Mouse (Mus musculus) retina, postnatal 1 day (tissue): Measurements from ENCODE around the gene Cd276.

Source experiments
- DNase-seq: peaks from one replicate; pipeline ENCODE4 v3.0.0-alpha.2; 2012

Gene Cd276

DNA sequence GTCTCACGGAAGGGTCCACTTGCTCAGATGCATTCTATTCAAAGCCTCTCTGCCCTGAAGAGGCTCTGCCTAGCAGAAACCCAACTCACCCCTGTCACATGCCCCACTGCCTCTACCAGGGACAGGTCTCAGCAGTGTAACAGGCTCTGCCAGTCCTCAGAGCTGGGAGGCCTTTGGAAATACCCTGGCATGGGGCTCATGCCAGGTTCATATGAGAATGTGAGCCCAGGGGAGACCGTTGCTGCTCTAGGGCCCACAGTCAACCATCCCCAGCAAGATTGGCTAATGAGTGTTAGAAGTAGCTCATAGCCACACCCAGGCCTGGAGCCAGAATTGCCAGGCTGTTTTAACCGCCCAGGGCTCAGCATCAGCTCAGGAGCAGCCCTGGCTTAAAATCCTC is 5.5 kb downstream of the Cd276 start:
- no peak for DNase-seq

DNA sequence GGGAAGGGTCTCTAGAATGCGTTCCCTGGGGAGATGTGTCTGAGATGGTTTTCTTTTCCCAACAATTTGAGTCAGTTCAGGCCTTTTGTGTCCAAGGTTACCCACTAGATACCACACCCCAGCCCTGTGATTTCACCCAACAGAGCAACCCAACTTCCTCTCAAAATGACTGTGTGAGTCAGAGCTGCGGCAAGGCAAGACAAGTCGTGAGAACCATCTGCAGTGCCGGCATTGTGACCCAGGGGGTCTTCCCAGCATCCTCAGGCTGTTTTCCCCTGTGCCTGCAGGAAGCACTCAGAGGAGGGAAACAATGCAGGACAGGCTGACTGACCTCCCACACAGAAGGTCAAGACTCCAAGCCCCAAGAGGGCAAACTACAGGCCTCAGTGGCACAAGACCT is 6.3 kb downstream of the Cd276 start:
- DNase-seq = no peak

DNA sequence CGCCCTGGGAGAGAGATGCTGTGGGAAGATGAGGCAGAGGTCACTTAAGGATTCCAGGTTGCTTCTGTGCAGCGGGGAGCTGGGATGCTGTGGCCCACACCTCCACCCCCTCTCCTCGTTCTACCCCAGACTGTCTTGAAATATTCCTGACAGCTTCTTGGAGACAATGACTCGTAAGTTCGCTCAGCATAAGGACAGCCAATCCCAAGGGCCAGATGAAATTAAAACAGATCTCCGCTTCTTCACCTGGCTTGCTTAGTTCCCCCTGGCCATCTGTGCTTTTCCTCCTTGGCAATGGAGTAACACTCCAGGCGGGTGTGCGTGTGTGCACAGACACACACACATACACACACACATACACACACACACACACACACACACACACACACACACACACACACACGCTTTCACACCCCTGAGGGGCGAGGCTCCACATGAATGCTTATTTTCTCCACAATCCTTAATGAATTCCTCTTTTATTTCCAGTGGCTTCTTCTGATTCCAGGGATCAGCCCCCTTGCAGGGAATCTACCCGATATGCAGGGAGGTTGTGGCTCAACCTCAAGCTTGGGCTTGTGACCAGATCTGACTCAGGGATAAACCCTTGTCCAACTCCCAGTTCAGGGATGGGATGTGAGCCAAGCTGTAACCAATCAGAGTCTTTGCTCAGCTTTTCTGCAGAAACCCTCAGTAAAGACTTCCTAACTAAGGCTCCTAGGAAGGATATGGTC is 8.4 kb downstream of the Cd276 start:
- DNase-seq = no peak

DNA sequence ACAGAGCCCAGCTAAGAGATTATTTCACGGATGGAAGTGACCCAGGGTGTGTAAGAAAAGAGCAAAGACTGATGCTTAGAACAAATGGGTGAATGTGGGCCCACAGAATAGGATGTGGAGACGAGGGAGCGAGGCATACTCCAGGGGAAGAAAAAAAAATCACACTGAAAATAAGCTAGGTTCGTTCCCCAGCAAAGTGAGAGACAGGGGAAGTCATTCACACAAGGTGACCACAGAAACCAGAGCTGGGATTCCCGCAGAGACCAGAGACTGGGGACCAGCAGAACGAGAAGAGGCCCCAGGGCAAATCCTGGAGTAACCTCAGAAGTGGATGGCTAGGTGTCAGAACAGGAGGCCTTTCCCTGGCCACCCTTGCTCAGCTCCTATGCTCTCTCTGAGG is 9.8 kb downstream of the Cd276 start:
- DNase-seq = no peak

DNA sequence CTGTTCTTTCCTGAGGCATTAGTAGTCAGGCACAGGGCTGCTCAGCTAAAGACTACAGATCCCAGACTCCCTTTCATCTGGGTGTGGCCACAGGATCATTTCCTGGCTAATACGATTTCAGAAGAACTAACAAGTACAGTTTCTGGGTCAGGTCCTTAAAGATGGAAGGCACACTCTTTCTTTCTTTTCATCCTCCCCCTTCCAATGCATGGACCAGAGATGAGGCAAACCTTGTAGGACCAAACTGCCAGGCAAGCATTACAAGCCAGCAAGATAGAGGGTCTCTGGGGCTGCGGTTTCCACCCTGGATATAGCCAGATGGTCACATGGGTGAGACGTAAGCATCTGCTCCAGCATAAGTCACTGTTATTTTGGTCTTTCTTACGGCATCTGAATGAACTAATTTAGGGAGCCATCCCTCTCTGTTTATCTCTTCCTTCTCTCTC is 10.3 kb downstream of the Cd276 start:
- DNase-seq = no peak

DNA sequence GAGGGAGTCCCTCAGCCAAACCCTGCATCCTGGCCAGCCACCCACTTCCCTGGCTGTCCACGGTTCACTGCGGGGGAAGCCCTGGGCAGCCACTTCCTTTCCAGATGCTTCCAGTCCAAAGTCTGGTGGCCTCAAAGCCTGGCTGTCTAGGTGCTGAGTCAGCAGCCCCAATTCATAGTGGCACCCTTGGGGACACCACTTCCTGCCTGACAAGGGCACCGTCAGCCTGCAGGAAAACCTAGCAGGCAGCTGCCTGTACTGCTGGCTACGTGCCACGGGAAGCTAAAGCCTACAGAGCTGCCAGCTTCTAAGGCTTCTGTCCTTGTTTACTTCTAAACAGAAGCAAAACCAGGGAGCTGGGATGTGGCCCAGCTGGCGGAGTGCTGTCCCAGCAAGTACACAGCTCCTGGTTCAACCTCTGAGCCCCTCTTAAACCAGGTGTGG is 13.3 kb downstream of the Cd276 start:
- DNase-seq = peak; percentile 66

DNA sequence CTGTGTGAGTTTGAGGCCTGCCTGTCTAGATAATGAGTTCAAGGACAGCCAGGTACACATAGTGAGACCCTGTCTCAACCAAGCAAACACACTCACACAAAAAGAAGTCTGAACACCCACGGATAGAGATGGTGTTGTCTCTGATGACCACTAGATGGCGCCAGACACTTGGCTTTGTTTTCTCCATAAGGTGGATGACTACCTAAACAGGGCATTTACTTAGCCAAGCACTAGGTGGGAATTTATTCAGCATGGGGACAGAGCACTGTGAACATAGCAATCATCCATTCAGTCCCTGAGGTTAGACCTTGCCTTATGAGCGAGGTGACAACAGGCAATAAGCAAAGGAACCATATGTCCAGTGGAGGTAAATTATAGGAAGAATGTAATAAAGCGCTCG is 15.4 kb downstream of the Cd276 start:
- DNase-seq = peak; percentile 82

DNA sequence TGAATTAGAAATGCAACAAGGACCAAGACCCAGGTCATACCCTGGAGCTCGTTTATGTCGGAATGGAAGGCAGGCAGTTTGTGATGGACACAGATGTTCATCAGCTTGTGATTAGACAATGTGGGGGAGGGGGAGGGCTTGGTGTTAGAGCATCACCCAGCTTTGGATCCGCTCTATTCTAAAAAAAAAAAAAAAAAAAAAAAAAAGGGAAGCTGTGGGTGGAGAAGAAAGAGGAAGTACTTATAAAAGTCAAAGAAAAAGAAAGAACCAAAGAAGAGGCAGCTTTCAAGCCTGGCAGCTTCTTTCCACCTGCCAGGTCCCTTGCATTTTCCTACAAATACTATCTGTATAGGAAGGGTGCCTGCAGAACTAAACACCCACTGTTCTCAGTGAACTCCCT is 17.5 kb downstream of the Cd276 start:
- no peak for DNase-seq

DNA sequence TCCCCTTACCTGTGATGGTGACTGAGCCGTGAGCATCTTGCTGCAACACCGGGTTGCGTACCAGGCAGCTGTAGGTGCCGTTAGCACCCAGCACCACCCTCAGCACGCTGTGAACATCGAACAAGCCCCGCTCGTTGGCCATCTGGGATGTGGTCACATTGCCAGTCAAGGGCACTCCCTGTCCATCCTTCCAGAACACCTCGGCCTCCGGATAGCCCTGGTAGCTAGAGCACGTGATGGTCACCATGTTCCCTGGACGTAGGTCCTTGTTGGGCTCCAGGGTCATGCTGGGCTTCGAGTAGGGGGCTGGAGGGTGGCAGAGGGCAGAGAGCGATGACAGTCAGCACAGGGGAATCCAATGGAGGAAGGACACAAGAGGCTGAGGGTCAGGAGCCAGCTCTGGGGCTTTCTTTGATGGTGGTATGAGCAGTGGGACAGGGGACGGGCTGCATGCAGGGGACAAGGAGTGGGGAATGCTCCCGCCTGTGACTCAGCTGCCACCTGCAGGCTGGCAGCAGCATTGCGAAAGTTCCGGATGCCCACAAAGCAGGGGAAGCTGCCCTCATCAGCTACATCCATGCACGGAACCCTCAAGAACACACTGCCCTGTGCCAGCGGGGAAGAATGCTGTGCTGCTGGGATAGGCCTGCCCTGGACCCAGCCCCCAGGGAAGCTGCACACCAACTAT is 19.6 kb downstream of the Cd276 start:
- peak; percentile 75 for DNase-seq

DNA sequence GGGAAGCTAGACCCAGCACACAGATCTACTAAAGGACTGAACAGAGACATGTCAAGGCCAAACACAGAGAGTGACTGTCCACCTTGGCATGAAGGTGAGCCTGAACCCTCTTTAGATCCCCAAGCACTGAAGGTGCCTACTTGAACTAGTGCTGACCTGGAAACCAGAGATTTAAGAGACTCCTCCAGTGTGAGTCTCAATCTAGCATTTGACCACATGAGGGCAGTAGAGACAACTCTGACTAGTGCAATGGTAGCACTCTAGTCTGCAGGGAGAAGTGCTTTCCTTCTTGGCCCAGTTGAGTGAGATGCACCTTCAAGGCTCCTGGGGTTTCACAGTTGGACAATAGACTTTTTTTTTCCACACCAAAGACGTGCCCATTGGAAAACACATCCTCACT is 20.5 kb downstream of the Cd276 start:
- DNase-seq = peak; percentile 82

DNA sequence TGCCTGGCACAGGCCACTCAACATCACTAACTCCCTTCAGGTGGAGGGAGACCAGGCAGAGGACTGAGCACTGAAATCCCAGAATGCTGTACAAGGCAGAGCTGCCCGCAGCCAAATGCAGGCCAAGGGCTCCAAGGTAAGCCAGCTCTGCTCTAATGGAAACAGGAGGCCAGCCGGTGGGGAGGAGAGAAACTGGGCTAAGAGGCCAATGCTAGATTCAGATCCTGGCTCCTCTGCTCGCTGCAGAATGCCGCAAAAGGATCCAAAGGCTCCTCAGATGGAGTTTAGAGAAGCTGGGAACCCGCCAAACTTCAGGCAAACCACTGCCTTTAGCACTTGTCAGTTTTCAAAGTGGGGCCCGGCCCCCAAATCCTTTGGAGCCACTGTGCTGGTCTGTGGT is 21.9 kb downstream of the Cd276 start:
- no peak for DNase-seq

DNA sequence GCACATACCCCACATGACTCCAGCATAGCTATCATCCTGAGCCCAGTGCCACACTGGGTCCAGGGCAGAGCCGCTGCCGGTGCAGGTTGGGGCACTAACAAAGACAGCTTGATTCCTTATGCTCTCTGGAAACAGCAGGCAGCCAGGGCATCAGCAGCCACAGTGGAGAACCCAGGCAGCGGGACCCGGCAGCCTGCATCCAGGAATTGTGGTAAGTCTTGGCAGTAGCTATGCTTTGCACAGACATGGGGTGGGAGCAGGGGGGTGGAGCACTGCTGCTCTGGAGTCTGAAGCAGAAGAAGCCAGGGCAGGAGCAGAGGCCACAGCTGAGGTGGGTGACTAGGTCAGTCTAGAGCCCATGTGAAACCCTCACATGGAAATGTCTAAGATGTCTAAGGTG is 23.0 kb downstream of the Cd276 start:
- DNase-seq = no peak

DNA sequence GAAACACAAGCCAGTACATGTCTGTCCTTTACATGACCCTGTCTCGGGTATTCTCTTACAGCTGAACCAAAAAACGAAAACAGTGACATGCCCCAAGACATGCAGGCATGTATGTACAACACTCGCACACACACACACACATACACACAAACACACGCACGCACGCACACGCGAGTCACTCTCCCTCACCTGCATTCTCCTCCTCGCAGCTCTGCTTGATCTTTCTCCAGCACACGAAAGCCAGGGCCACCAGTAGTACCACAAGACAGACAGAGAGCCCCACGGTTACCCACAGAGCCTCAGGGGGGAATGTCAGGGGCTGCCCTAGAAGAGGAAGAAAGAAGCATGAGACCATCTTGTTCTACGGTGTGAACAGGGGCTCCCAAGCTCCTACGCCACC is 24.8 kb downstream of the Cd276 start:
- no peak for DNase-seq

DNA sequence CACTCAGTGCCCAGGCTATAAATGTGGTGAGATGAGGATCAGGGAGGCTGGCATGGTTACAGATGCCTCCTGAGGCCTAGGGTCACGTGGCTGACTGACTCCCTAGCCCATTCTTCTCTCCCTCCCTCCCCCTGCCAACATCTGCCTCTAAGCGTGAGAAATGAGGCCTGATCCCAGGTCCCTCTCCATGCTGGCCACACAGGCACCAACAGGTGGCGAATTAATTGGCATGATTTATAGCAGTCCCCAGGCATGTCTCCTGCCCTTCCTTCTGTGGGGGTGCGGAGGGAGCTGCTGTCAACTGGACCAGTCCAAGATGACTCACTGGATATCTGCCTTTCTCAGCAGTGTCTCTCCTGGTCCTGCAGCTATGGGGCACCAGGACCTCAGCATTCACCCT is 27.4 kb downstream of the Cd276 start:
- DNase-seq = peak; percentile 53

DNA sequence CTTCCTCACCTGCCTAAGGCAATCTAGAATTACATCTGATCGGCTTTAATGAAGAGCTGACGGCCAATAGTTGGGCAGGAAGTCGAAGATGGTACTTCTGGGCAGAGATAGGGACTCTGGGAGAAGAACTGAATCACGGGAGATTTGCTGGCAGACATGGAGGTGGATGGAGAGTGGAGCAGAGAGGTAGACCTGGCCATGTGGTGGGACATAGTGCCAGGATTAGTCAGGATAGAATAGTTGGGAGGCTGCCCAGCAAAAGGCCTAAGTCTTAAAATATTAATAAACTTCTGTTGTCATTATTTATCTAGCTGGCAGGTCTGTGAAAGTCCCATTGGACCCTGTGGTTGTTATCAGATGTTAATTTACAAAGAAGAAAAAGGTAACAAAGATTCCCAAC is 30.1 kb downstream of the Cd276 start:
- DNase-seq = no peak

DNA sequence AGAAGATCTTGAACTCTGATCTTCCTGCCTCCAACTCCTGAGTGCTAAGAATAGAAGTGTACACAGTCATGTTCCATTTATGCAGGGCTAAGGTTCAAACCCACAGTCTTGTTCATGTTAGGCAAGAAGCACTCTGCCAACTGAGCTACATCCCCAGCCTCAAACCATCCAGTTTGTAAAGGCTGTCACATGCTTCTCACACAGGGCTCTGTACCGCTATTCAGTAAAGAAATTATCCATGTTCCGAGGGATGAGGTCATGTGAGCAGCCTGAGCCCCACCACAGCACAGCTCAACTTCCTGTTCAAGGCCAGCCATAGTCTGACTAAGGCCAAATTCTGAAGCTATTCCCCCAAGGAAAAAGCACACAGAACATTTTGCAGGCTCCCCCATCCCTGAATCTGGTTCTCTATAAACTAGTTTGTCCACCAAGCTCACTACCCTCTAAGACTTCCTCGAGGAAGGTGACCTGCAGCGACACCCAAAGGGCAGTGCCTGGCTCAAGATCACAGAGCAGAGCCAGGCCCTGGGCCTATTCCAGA is 33.3 kb downstream of the Cd276 start:
- no peak for DNase-seq

DNA sequence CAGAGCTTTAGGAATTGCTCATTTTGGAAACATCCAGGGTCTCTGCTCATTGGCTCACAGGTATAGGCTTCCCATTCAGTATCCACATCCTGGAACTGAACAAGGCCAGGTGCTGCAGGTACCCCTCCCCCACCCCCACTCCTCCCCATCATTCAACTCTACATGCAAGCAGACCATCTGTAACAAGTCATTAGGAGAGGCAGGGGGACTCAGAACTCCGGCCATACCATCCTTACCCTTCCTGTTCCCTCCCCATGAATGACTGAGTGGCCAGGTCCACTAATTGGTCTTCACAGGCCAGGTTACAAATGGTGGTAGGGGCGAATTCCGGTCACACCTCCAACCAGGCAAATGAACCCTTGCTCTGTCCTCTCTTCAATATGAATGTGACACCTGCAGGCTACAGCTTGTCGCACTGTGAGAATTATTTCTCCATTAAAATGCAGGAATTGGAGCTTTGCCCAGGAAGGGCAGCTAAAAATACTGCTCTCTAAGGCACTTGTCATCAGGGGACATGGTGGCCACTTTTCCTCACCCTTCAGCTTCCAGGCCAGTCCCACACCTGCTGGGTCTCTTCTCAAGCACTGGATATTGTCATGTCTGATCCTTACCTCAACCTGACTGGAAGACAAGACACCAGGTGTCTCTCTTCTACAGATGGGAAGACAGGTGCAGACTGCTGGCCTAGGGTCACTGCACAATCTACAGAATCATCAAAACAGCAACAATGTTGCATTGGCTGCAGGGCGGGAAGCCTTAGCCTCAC is 34.2 kb downstream of the Cd276 start:
- no peak for DNase-seq

DNA sequence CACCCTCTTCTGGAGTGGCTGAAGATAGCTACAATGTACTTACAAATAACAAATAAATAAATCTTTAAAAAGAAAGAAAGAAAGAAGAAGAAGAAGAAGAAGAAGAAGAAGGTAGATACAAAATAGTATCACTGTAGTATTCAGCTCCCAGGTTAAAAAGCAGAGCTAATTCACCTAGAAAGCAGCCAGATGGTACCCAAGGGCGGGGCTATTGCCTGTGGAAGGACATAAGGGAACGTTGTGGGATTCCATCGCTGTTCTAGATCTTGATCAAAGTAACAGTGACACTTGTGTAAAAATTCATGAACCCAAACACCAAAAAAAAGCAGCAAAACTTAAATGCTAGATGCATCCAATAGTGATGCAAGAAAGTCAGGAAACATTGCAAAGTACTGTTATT is 35.3 kb downstream of the Cd276 start:
- no peak for DNase-seq

DNA sequence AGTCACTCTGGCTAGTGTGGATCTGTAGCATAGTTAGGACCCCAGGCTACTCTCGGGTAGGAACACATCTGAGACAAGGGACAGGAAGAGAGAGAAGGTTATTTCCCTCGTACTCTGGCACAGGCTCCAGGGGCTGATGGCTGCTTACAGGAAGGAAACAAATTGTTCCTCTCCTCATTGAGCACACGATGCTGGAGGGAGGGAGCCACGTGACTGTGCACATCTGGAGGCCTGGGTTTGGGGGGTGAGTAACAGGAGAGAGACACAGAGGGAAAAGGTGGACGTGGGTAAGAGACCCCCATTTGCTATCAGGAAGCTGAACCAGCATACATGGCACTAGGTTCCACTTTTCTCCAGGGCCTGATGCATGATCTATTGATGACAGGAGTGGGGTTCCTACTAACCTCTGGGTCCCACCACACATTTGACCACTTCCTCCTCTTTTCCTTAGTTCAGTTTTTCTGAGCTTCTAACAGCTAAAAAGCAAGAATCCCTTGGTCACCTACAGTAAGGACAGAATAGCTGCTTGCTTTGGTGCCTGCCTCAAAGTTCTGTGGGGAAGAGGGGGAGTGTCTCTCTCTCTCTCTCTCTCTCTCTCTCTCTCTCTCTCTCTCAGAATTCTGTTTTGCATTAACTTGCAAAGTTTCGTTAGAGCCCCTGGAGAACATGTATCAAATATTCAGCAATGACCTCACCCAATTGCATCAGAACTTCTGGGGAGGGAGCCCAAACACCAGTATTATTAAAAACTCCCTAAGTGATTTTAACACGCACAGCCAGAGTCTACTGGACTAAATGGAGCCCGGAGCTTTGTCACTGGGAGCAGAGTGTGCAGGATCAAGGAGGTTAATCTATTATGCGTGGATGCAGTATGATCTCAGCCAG is 37.1 kb downstream of the Cd276 start:
- no peak for DNase-seq

DNA sequence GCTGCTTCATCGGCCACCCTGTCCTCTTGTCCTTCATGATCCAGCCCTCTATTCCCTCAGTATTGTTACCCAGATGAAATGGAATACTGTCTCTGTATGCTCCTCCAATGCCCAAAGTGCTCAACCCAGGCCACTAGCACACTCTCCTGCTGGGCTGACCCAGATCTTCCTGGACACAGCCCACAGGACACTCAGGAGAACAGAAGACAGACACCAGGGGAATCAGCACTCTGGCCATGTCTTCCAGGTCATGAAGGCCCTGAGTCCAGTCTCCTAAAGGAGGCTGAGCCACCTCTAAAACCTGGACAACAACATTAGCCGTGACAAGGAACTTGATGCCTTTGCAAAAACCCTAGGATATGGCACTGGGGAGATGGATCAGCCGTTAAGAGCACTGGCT is 38.8 kb downstream of the Cd276 start:
- DNase-seq = no peak

DNA sequence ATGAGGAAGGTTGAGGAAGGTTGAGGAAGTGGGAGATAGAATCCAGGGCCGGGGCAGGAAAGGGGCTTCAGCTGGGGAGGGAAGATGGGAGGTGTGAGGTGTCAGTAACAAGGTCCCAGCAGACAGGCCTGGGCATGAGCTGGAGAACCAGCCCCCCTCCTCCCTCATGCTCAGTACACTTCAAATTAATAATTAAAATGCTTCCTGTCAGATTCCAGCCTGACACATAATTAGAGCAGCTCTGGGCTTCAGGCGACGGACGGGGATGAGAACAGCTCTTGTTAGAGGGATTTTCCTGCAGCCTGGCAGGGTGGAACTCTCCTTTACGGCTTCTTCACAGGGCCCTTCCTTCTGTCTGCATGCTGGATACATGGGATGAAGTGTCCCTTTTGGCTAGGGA is 41.5 kb downstream of the Cd276 start:
- peak; percentile 84 for DNase-seq

DNA sequence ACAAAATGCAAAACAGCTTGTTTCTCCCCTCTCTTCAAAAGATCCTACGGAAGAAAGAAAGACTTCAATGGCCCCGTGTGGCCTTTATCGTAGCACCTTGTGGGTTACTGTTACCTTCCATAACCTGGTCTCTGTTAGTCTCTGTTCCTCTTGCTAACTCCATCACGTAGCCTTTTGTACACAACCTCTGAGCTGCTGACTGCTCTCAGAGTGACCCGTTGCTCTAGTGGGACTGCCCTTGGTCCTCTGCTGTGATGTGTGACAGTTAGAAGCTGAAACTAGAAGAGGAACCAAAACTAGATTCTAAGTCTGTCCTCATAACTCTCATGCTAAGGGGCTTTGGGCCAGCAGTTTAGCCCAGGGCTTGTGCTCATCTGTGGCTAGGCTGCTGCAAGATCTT is 44.8 kb downstream of the Cd276 start:
- no peak for DNase-seq
